Mouse (Mus musculus) ES-Bruce4 (cell line): ENCODE measurements around the gene Acadvl.

ENCODE experiments used
- CTCF ChIP-seq: IDR thresholded peaks from one replicate; pipeline ENCODE4 v1.8.1; 2011; ENCODE audit warnings: low read depth, low read length
- EP300 ChIP-seq: IDR thresholded peaks from 2 replicates; pipeline ENCODE4 v1.6.1; 2011; ENCODE audit warnings: low read depth, low read length; ENCODE audit not compliant: insufficient read depth
- POLR2A ChIP-seq: IDR thresholded peaks from one replicate; pipeline ENCODE4 v1.8.1; 2011; ENCODE audit warnings: low read length; ENCODE audit not compliant: insufficient read depth

- TF ChIP-seq CTCF (no peak), POLR2A (peak; percentile 74), EP300 (no peak)
Measured at GRCm38 (mm10) chr11:69995391-69995960, 19.7 kb downstream of the Acadvl start, which contains the start of gene Phf23.
